Mouse (Mus musculus) stomach, embryonic 16.5 days (tissue): ENCODE data around the gene Gsk3a. TPM values are rescaled to one million over a fixed set of nuclear protein-coding genes. Genes with fewer than 3 reads are reported as not detected.

ENCODE experiments used
- ATAC-seq: fragments of 200-750 bp; cut with Nextera tagmentation; 2 replicates; pipeline ENCODE4 v1.8.0; 2017; ENCODE audit warnings: moderate number of reproducible peaks, moderate TSS enrichment; ENCODE audit not compliant: insufficient read depth, low FRiP score
- H3K27ac ChIP-seq: fragments of 300-500 bp; sonication (generic); 2 replicates; pipeline ENCODE4 v1.5.1; 2014; ENCODE audit warnings: low read length
- H3K27me3 ChIP-seq: fragments of 300-500 bp; sonication (generic); 2 replicates; pipeline ENCODE4 v1.6.1; 2014; ENCODE audit warnings: low read length, control low read depth, mixed read lengths; ENCODE audit not compliant: control insufficient read depth, insufficient read depth
- H3K36me3 ChIP-seq: fragments of 300-500 bp; sonication (generic); 2 replicates; pipeline ENCODE4 v1.6.1; 2014; ENCODE audit warnings: low read length; ENCODE audit not compliant: control insufficient read depth, insufficient read depth
- H3K4me1 ChIP-seq: fragments of 300-500 bp; sonication (generic); 2 replicates; pipeline ENCODE4 v1.6.1; 2014; ENCODE audit warnings: low read length, control low read depth, mixed read lengths; ENCODE audit not compliant: control insufficient read depth, insufficient read depth
- H3K4me2 ChIP-seq: fragments of 300-500 bp; sonication (generic); 2 replicates; pipeline ENCODE4 v1.6.1; 2014; ENCODE audit warnings: low read depth, low read length, mixed read lengths
- H3K4me3 ChIP-seq: fragments of 300-500 bp; sonication (generic); replicated peaks from 2 replicates; pipeline ENCODE4 v1.5.1; 2014; ENCODE audit warnings: mild to moderate bottlenecking, low read length
- H3K9ac ChIP-seq: fragments of 300-500 bp; sonication (generic); 2 replicates; pipeline ENCODE4 v1.6.1; 2014; ENCODE audit warnings: low read length
- H3K9me3 ChIP-seq: fragments of 300-500 bp; sonication (generic); replicated peaks from 2 replicates; pipeline ENCODE4 v1.6.1; 2016; ENCODE audit warnings: low read length, control low read depth; ENCODE audit not compliant: control insufficient read depth
- WGBS: fragments of 180-500 bp; shearing (Covaris S2); extraction: QIAGEN DNeasy Blood & Tissue Kit; methylation state at CpG from one replicate; pipeline ENCODE4 v1.1.7; 2014; 5-methylcytosine and 5-hydroxymethylcytosine counted together
- polyA plus RNA-seq: library from polyadenylated mRNA; unstranded; fragments of >200 nt; fragmentation: Nextera tagmentation; extraction: Ambion mirVana; gene quantifications from 2 replicates; pipeline ENCODE4 v1.2.1, GENCODE M21; 2015

The Gsk3a gene
- polyA plus RNA-seq, 1 experiment from 2014 or later: 5.7 TPM

- H3K27me3 ChIP-seq: no peaks in the 10 kb centered on the region
- peak overlapping the region; percentile 88 for H3K27ac ChIP-seq
- H3K9ac ChIP-seq: peak overlapping the region; percentile 81
- H3K4me3 ChIP-seq: peak overlapping the region; percentile 72
- H3K4me1 ChIP-seq: peaks cover 29% of the 10 kb centered on the region
- no peaks in the 10 kb centered on the region for H3K9me3 ChIP-seq
- no peak; the same call in 1 of the 2 replicates for ATAC-seq
- H3K4me2 ChIP-seq: peak overlapping the region; percentile 68
- 1% methylated on average over 16 of the region's 16 CpGs for whole genome bisulfite sequencing
- H3K36me3 ChIP-seq: 0 out of 2 replicates have a peak, but pooled peaks cover 8% of the 10 kb centered on the region
Measured at GRCm38 (mm10) chr7:25219416-25219750, 18.3 kb downstream of the Gsk3a start.

- peak; percentile 8; the same call in 1 of the 2 replicates for ATAC-seq
- no peaks in the 10 kb centered on the region for H3K27me3 ChIP-seq
- no peaks in the 10 kb centered on the region for H3K9me3 ChIP-seq
- peak overlapping the region; percentile 72 for H3K4me3 ChIP-seq
- 1% methylated on average over 53 of the region's 53 CpGs for WGBS
- H3K36me3 ChIP-seq: 0 out of 2 replicates have a peak, but pooled peaks cover 8% of the 10 kb centered on the region
- peak overlapping the region; percentile 68 for H3K4me2 ChIP-seq
- peak overlapping the region; percentile 81 for H3K9ac ChIP-seq
- H3K4me1 ChIP-seq: peaks cover 29% of the 10 kb centered on the region
- peak overlapping the region; percentile 88 for H3K27ac ChIP-seq
Measured at GRCm38 (mm10) chr7:25218705-25219415, 18.8 kb downstream of the Gsk3a start.

- H3K27ac ChIP-seq: peak overlapping the region; percentile 88
- peak overlapping the region; percentile 72 for H3K4me3 ChIP-seq
- 55% methylated on average over 12 of the region's 12 CpGs for WGBS
- H3K36me3 ChIP-seq: 0 out of 2 replicates have a peak, but pooled peaks cover 8% of the 10 kb centered on the region
- H3K4me1 ChIP-seq: peaks cover 29% of the 10 kb centered on the region
- peak overlapping the region; percentile 81 for H3K9ac ChIP-seq
- no peaks in the 10 kb centered on the region for H3K9me3 ChIP-seq
- peak overlapping the region; percentile 68 for H3K4me2 ChIP-seq
- no peak for ATAC-seq
- H3K27me3 ChIP-seq: no peaks in the 10 kb centered on the region
Measured at GRCm38 (mm10) chr7:25217653-25218395, 19.8 kb downstream of the Gsk3a start.

GRCm38 (mm10) chr7:25214172-25214571, 23.5 kb downstream of the Gsk3a start:
- Histone ChIP-seq H3K9ac (no peak overlapping the region), H3K36me3 (0 out of 2 replicates have a peak, but pooled peaks cover 8% of the 10 kb centered on the region), H3K4me2 (no peak overlapping the region), H3K9me3 (no peaks in the 10 kb centered on the region), H3K4me1 (peaks cover 14% of the 10 kb centered on the region; the same call in 1 of the 2 replicates), H3K4me3 (no peak overlapping the region), H3K27ac (no peak overlapping the region), H3K27me3 (no peaks in the 10 kb centered on the region)
- ATAC-seq: no peak
- 97% methylated on average over 2 of the region's 2 CpGs for WGBS

GRCm38 (mm10) chr7:25213099-25213498, 24.6 kb downstream of the Gsk3a start:
- ATAC-seq: no peak
- Histone ChIP-seq H3K27ac (no peak overlapping the region), H3K9me3 (no peaks in the 10 kb centered on the region), H3K4me2 (no peak overlapping the region), H3K4me1 (peaks cover 7% of the 10 kb centered on the region; the same call in 1 of the 2 replicates), H3K9ac (no peak overlapping the region), H3K36me3 (0 out of 2 replicates have a peak, but pooled peaks cover 8% of the 10 kb centered on the region), H3K4me3 (no peak overlapping the region), H3K27me3 (no peaks in the 10 kb centered on the region)
- WGBS: 63% methylated on average over 3 of the region's 3 CpGs

GRCm38 (mm10) chr7:25210482-25210881, 27.2 kb downstream of the Gsk3a start:
- no peak overlapping the region for H3K9ac ChIP-seq
- no peaks in the 10 kb centered on the region for H3K9me3 ChIP-seq
- peaks cover 5% of the 10 kb centered on the region; the same call in 1 of the 2 replicates for H3K4me1 ChIP-seq
- no peak overlapping the region for H3K27ac ChIP-seq
- WGBS: 77% methylated on average over 4 of the region's 4 CpGs
- ATAC-seq: no peak
- H3K4me3 ChIP-seq: no peak overlapping the region
- no peaks in the 10 kb centered on the region for H3K27me3 ChIP-seq
- H3K36me3 ChIP-seq: 0 out of 2 replicates have a peak, but pooled peaks cover 8% of the 10 kb centered on the region
- no peak overlapping the region for H3K4me2 ChIP-seq

- no peak overlapping the region for H3K9ac ChIP-seq
- no peak overlapping the region for H3K4me3 ChIP-seq
- 49% methylated on average over 3 of the region's 3 CpGs for WGBS
- no peak overlapping the region for H3K4me2 ChIP-seq
- H3K9me3 ChIP-seq: no peaks in the 10 kb centered on the region
- ATAC-seq: peak; percentile 51
- H3K36me3 ChIP-seq: no peaks in the 10 kb centered on the region
- no peaks in the 10 kb centered on the region for H3K27me3 ChIP-seq
- H3K4me1 ChIP-seq: peaks cover 8% of the 10 kb centered on the region; the same call in 1 of the 2 replicates
- peak overlapping the region; percentile 60; the same call in 1 of the 2 replicates for H3K27ac ChIP-seq
Measured at GRCm38 (mm10) chr7:25209161-25209622, 28.5 kb downstream of the Gsk3a start.

- WGBS: 74% methylated on average over 16 of the region's 16 CpGs
- Histone ChIP-seq H3K4me3 (no peak overlapping the region), H3K4me1 (peaks cover 8% of the 10 kb centered on the region; the same call in 1 of the 2 replicates), H3K4me2 (no peak overlapping the region), H3K36me3 (peaks cover 5% of the 10 kb centered on the region; the same call in 1 of the 2 replicates), H3K27me3 (no peaks in the 10 kb centered on the region), H3K9me3 (no peaks in the 10 kb centered on the region), H3K27ac (peak overlapping the region; percentile 6; the same call in 1 of the 2 replicates), H3K9ac (0 out of 2 replicates have a peak overlapping the region, but pooled peaks have one; percentile 9)
- ATAC-seq: no peak
Measured at GRCm38 (mm10) chr7:25206094-25206830, 31.4 kb downstream of the Gsk3a start.
